18 mouse cellular contexts compared by ENCODE assay signal in genomic region chr9:67428306-67429047, GRCm38 (mm10).
DNase-seq lines count a peak whose midpoint lies in the region; ATAC-seq and TF ChIP-seq lines count a peak whose summit lies in the region.
"Had no signal": no experiment of that assay in that cellular context is flagged by ENCODE, and none has a peak within 500 bp of the region (broad histone marks: within the 10 kb centered on the region; RNA-seq: fewer than 3 reads in every experiment).

No protein-coding gene starts in this region.

- no peaks in the 10 kb centered on the region for H3K4me1 ChIP-seq in embryonic facial prominence, embryonic 14.5 days (ENCODE audit: control insufficient read depth, insufficient read depth, low read length)
- peaks cover 11% of the 10 kb centered on the region for H3K4me1 ChIP-seq in embryonic facial prominence, embryonic 10.5 days
- no peaks in the 10 kb centered on the region for H3K4me1 ChIP-seq in midbrain, embryonic 12.5 days
- H3K4me1 ChIP-seq in midbrain, embryonic 15.5 days, result no peaks in the 10 kb centered on the region
- H3K4me1 ChIP-seq in kidney, embryonic 15.5 days, result peaks cover 27% of the 10 kb centered on the region
- H3K4me1 ChIP-seq: hindbrain, embryonic 12.5 days had no signal

- no peaks in the 10 kb centered on the region for H3K36me3 ChIP-seq in embryonic facial prominence, embryonic 14.5 days (ENCODE audit: control insufficient read depth, insufficient read depth, low read length)
- H3K36me3 ChIP-seq in embryonic facial prominence, embryonic 10.5 days (replicated peaks), result no peaks in the 10 kb centered on the region
- no peaks in the 10 kb centered on the region for H3K36me3 ChIP-seq in midbrain, embryonic 12.5 days
- H3K36me3 ChIP-seq in midbrain, embryonic 15.5 days (replicated peaks), result no peaks in the 10 kb centered on the region
- no peaks in the 10 kb centered on the region for H3K36me3 ChIP-seq in kidney, embryonic 15.5 days
- no peaks in the 10 kb centered on the region for H3K36me3 ChIP-seq in myocyte (ENCODE audit: control insufficient read depth, insufficient read depth)
- H3K36me3 ChIP-seq: hindbrain, embryonic 12.5 days; intestine, embryonic 15.5 days; limb, embryonic 13.5 days; neural tube, embryonic 12.5 days had no signal

- ATAC-seq in embryonic facial prominence, embryonic 14.5 days (ENCODE audit: low read depth), result peak; percentile 47; the same call in 1 of the 2 replicates
- ATAC-seq in midbrain, embryonic 12.5 days (ENCODE audit: low FRiP score, low read depth), result no peak
- ATAC-seq in midbrain, embryonic 15.5 days (replicated peaks), result no peak
- ATAC-seq in kidney, embryonic 15.5 days (replicated peaks; ENCODE audit: low FRiP score), result peak; percentile 69
- ATAC-seq: intestine, embryonic 15.5 days; Patski had no signal

- H3K27me3 ChIP-seq in embryonic facial prominence, embryonic 14.5 days (replicated peaks; ENCODE audit: control insufficient read depth, insufficient read depth, low read length), result no peaks in the 10 kb centered on the region
- H3K27me3 ChIP-seq in embryonic facial prominence, embryonic 10.5 days (replicated peaks; ENCODE audit: low read depth, poor library complexity, severe bottlenecking), result no peaks in the 10 kb centered on the region
- no peaks in the 10 kb centered on the region for H3K27me3 ChIP-seq in midbrain, embryonic 12.5 days
- H3K27me3 ChIP-seq in midbrain, embryonic 15.5 days (replicated peaks), result no peaks in the 10 kb centered on the region
- no peaks in the 10 kb centered on the region for H3K27me3 ChIP-seq in kidney, embryonic 15.5 days
- no peaks in the 10 kb centered on the region for H3K27me3 ChIP-seq in myocyte (ENCODE audit: control insufficient read depth, insufficient read depth, insufficient read length)
- H3K27me3 ChIP-seq: hindbrain, embryonic 12.5 days; intestine, embryonic 15.5 days; limb, embryonic 13.5 days; neural tube, embryonic 12.5 days; Patski had no signal

- no peak overlapping the region for H3K9ac ChIP-seq in embryonic facial prominence, embryonic 14.5 days (ENCODE audit: low read depth, low read length)
- 0 out of 2 replicates have a peak overlapping the region, but pooled peaks have one; percentile 2 for H3K9ac ChIP-seq in midbrain, embryonic 12.5 days (replicated peaks)
- H3K9ac ChIP-seq in midbrain, embryonic 15.5 days, result no peak overlapping the region
- H3K9ac ChIP-seq in kidney, embryonic 15.5 days, result no peak overlapping the region
- H3K9ac ChIP-seq: hindbrain, embryonic 12.5 days; intestine, embryonic 15.5 days; limb, embryonic 13.5 days; neural tube, embryonic 12.5 days had no signal

- no peak overlapping the region for H3ac ChIP-seq in myocyte (ENCODE audit: control insufficient read depth, insufficient read length)

- no peak for TF ChIP-seq POLR2A in myocyte (IDR thresholded peaks at IDR 0.05; ENCODE audit: insufficient read length, low read depth)

- 86% methylated on average over 15 of the region's 15 CpGs for WGBS in embryonic facial prominence, embryonic 14.5 days
- 91% methylated on average over 15 of the region's 15 CpGs for WGBS in embryonic facial prominence, embryonic 10.5 days
- WGBS in midbrain, embryonic 12.5 days, result 78% methylated on average over 15 of the region's 15 CpGs
- 69% methylated on average over 15 of the region's 15 CpGs for WGBS in midbrain, embryonic 15.5 days
- 72% methylated on average over 15 of the region's 15 CpGs for WGBS in kidney, embryonic 15.5 days

- no peak overlapping the region for H3K4me2 ChIP-seq in embryonic facial prominence, embryonic 14.5 days (ENCODE audit: low read depth, low read length)
- no peak overlapping the region for H3K4me2 ChIP-seq in midbrain, embryonic 12.5 days (replicated peaks)
- H3K4me2 ChIP-seq in midbrain, embryonic 15.5 days, result no peak overlapping the region
- H3K4me2 ChIP-seq in kidney, embryonic 15.5 days, result no peak overlapping the region
- H3K4me2 ChIP-seq in myocyte (ENCODE audit: low read depth), result peak overlapping the region; percentile 20
- H3K4me2 ChIP-seq: hindbrain, embryonic 12.5 days; intestine, embryonic 15.5 days; limb, embryonic 13.5 days; neural tube, embryonic 12.5 days had no signal

- H3K79me2 ChIP-seq in myocyte (ENCODE audit: control insufficient read depth, insufficient read depth), result no peaks in the 10 kb centered on the region

- H3K27ac ChIP-seq in embryonic facial prominence, embryonic 14.5 days (replicated peaks; ENCODE audit: low read depth, low read length), result no peak overlapping the region
- no peak overlapping the region for H3K27ac ChIP-seq in embryonic facial prominence, embryonic 10.5 days (replicated peaks)
- H3K27ac ChIP-seq in midbrain, embryonic 12.5 days (replicated peaks), result no peak overlapping the region
- no peak overlapping the region for H3K27ac ChIP-seq in midbrain, embryonic 15.5 days
- no peak overlapping the region for H3K27ac ChIP-seq in kidney, embryonic 15.5 days
- H3K27ac ChIP-seq: hindbrain, embryonic 12.5 days; intestine, embryonic 15.5 days; limb, embryonic 13.5 days; neural tube, embryonic 12.5 days had no signal

- no peaks in the 10 kb centered on the region for H3K9me3 ChIP-seq in embryonic facial prominence, embryonic 14.5 days (ENCODE audit: control insufficient read depth, low read length)
- no peaks in the 10 kb centered on the region for H3K9me3 ChIP-seq in embryonic facial prominence, embryonic 10.5 days
- H3K9me3 ChIP-seq in midbrain, embryonic 12.5 days, result no peaks in the 10 kb centered on the region
- no peaks in the 10 kb centered on the region for H3K9me3 ChIP-seq in midbrain, embryonic 15.5 days
- no peaks in the 10 kb centered on the region for H3K9me3 ChIP-seq in kidney, embryonic 15.5 days (replicated peaks)
- H3K9me3 ChIP-seq: hindbrain, embryonic 12.5 days; intestine, embryonic 15.5 days; limb, embryonic 13.5 days; neural tube, embryonic 12.5 days had no signal

- DNase-seq in embryonic facial prominence, embryonic 14.5 days (ENCODE audit: low spot score), result peak; percentile 50
- DNase-seq in embryonic facial prominence, embryonic 10.5 days (ENCODE audit: low spot score), result no peak
- no peak for DNase-seq in embryo, embryonic 9.5 days (ENCODE audit: extremely low spot score)
- no peak for DNase-seq in adrenal gland, adult 8-10 months
- DNase-seq: cerebellum, adult 9-10 months; gastrocnemius, postnatal 25 days; layer of hippocampus, postnatal 36 days; midbrain, embryonic 14.5 days; retina, postnatal 1 day had no signal

- H3K4me3 ChIP-seq in embryonic facial prominence, embryonic 14.5 days (ENCODE audit: low read depth, low read length), result no peak overlapping the region
- H3K4me3 ChIP-seq in embryonic facial prominence, embryonic 10.5 days, result no peak overlapping the region
- H3K4me3 ChIP-seq in midbrain, embryonic 12.5 days, result no peak overlapping the region
- no peak overlapping the region for H3K4me3 ChIP-seq in midbrain, embryonic 15.5 days
- no peak overlapping the region for H3K4me3 ChIP-seq in kidney, embryonic 15.5 days (replicated peaks)
- no peak overlapping the region for H3K4me3 ChIP-seq in myocyte
- H3K4me3 ChIP-seq: hindbrain, embryonic 12.5 days; intestine, embryonic 15.5 days; limb, embryonic 13.5 days; neural tube, embryonic 12.5 days had no signal

TF ChIP-seq in myocyte, 11 proteins besides CTCF, POLR2A, EP300 and RAD21:
- no peak for TF ChIP-seq USF1 (IDR thresholded peaks at IDR 0.05; ENCODE audit: low read depth)
- TF ChIP-seq POLR2AphosphoS2 (IDR thresholded peaks at IDR 0.05; ENCODE audit: insufficient read length, low read depth), result no peak
- TF ChIP-seq TCF12 (IDR thresholded peaks at IDR 0.05; ENCODE audit: insufficient read depth, poor library complexity, severe bottlenecking), result no peak
- no peak for TF ChIP-seq TCF3 (IDR thresholded peaks at IDR 0.05; ENCODE audit: insufficient read length, low read depth)
- TF ChIP-seq SRF (IDR thresholded peaks at IDR 0.05; ENCODE audit: control insufficient read depth, insufficient read length, low read depth), result no peak
- TF ChIP-seq MAX (IDR thresholded peaks at IDR 0.05; ENCODE audit: low read depth), result no peak
- TF ChIP-seq E2F4 (IDR thresholded peaks at IDR 0.05; ENCODE audit: insufficient read depth), result no peak
- peak in 2 of 3 experiments; percentile 5 to 25 for TF ChIP-seq MYOG (IDR thresholded peaks at IDR 0.05; ENCODE audit: control insufficient read depth in 1 of 3, insufficient read depth in 1 of 3, insufficient read length in 2 of 3, low read depth in 2 of 3)
- no peak for TF ChIP-seq REST (IDR thresholded peaks at IDR 0.05; ENCODE audit: insufficient read depth, insufficient read length)
- no peak for TF ChIP-seq CEBPB (IDR thresholded peaks at IDR 0.05; ENCODE audit: insufficient read depth, poor library complexity, severe bottlenecking)
- TF ChIP-seq MYOD1 (IDR thresholded peaks at IDR 0.05; ENCODE audit: control insufficient read depth in 1 of 3, insufficient read length in 2 of 3, low read depth in 2 of 3), result peak in 2 of 3 experiments; percentile 22 to 30
TF ChIP-seq in myocyte: peak in this region for 2.

Comparison
In these comparisons a context has a peak if more than half of its experiments do, and no peak if none do; other contexts are left out.
1. ATAC-seq: peak in embryonic facial prominence, embryonic 14.5 days (single experiment) and kidney, embryonic 15.5 days (single experiment); none in midbrain, embryonic 12.5 days (single experiment) and midbrain, embryonic 15.5 days (single experiment).